Mouse (Mus musculus) erythroblast, embryonic 14.5 days (primary cell): Measurements from ENCODE around the gene Rad51. TPM values are rescaled to one million over a fixed set of nuclear protein-coding genes. Genes with fewer than 3 reads are reported as not detected.

Experiments
- H3K27me3 ChIP-seq: 2 replicates; pipeline ENCODE4 v1.6.1; 2012; ENCODE audit warnings: inconsistent platforms; ENCODE audit not compliant: control insufficient read depth
- H3K36me3 ChIP-seq: 2 replicates; pipeline ENCODE4 v1.6.1; 2012; ENCODE audit warnings: mild to moderate bottlenecking, inconsistent platforms; ENCODE audit not compliant: control insufficient read depth
- H3K4me1 ChIP-seq: 2 replicates; pipeline ENCODE4 v1.6.1; 2012; ENCODE audit warnings: inconsistent platforms; ENCODE audit not compliant: control insufficient read depth
- H3K4me3 ChIP-seq: replicated peaks from 2 replicates; pipeline ENCODE3; 2012; ENCODE audit warnings: moderate library complexity, mild to moderate bottlenecking, inconsistent platforms
- H3K9me3 ChIP-seq: 2 replicates; pipeline ENCODE4 v1.6.1; 2012; ENCODE audit warnings: low read length, inconsistent platforms, mixed read lengths; ENCODE audit not compliant: control insufficient read depth
- GATA1 ChIP-seq: IDR thresholded peaks from 2 replicates; pipeline ENCODE4 v1.6.1; 2012; ENCODE audit warnings: low read length, inconsistent platforms, mixed read lengths
- TAL1 ChIP-seq: IDR thresholded peaks from 3 replicates; pipeline ENCODE4 v1.6.1; 2012; ENCODE audit warnings: low read length, inconsistent platforms, mixed read lengths
- polyA plus RNA-seq: library from polyadenylated mRNA; stranded (reverse); fragments of >175 nt; gene quantifications from 2 replicates; pipeline ENCODE4 v1.2.3, GENCODE M21; 2012

Gene Rad51
- polyA plus RNA-seq, 1 experiment = 4.3 TPM

GRCm38 (mm10) chr2:119157836-119158235 is 45.2 kb downstream of the Rad51 start:
- peaks cover 53% of the 10 kb centered on the region for H3K4me1 ChIP-seq
- peaks cover 13% of the 10 kb centered on the region for H3K27me3 ChIP-seq
- peak overlapping the region; percentile 79 for H3K4me3 ChIP-seq
- H3K36me3 ChIP-seq = peaks cover 20% of the 10 kb centered on the region
- TF ChIP-seq TAL1 (no peak), GATA1 (no peak)
- no peaks in the 10 kb centered on the region for H3K9me3 ChIP-seq

DNA sequence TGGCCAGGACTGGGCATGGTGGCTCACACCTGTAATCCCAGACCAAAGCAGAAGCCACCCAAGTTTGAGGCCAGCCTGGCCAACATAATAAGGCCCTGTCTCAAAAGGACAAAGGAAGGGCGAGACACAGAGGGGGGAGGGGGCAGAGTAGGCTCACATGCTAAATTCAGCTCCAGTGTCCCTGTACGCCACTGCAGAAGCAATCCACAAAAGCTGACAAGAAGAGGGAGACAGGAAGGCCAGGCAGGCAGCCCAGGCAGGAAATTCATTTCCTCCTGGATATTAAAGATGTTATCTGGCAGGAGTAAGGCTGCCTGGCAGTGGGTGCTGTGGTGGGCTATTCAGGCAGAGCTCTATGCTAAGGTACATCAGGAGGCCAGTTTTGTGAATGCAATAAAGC is 48.7 kb downstream of the Rad51 start:
- no peak overlapping the region for H3K4me3 ChIP-seq
- H3K36me3 ChIP-seq = no peaks in the 10 kb centered on the region; the same call in 1 of the 2 replicates
- TF ChIP-seq TAL1 (no peak), GATA1 (no peak)
- peaks cover 3% of the 10 kb centered on the region for H3K9me3 ChIP-seq
- peaks cover 37% of the 10 kb centered on the region for H3K27me3 ChIP-seq
- H3K4me1 ChIP-seq = peaks cover 32% of the 10 kb centered on the region

- Histone ChIP-seq H3K27me3 (peaks cover 55% of the 10 kb centered on the region), H3K4me1 (peaks cover 38% of the 10 kb centered on the region), H3K36me3 (no peaks in the 10 kb centered on the region), H3K9me3 (peaks cover 6% of the 10 kb centered on the region), H3K4me3 (peak overlapping the region; percentile 2)
- TF ChIP-seq TAL1 (no peak), GATA1 (no peak)
Observed at GRCm38 (mm10) chr2:119163135-119163534, 50.5 kb downstream of the Rad51 start.

GRCm38 (mm10) chr2:119163999-119164398 is 51.4 kb downstream of the Rad51 start:
- H3K36me3 ChIP-seq = no peaks in the 10 kb centered on the region
- TF ChIP-seq GATA1 (no peak), TAL1 (no peak)
- H3K4me1 ChIP-seq = peaks cover 38% of the 10 kb centered on the region
- no peak overlapping the region for H3K4me3 ChIP-seq
- H3K9me3 ChIP-seq = peaks cover 6% of the 10 kb centered on the region
- peaks cover 63% of the 10 kb centered on the region for H3K27me3 ChIP-seq

- peaks cover 72% of the 10 kb centered on the region for H3K27me3 ChIP-seq
- TF ChIP-seq GATA1 = no peak
- no peak for TF ChIP-seq TAL1
- no peak overlapping the region for H3K4me3 ChIP-seq
- no peaks in the 10 kb centered on the region for H3K36me3 ChIP-seq
- H3K4me1 ChIP-seq = peaks cover 38% of the 10 kb centered on the region
- peaks cover 6% of the 10 kb centered on the region for H3K9me3 ChIP-seq
Observed at GRCm38 (mm10) chr2:119165401-119165800, 52.8 kb downstream of the Rad51 start.

- H3K4me1 ChIP-seq = peaks cover 35% of the 10 kb centered on the region
Observed at GRCm38 (mm10) chr2:119166901-119167865, 54.6 kb downstream of the Rad51 start, which contains the start of gene Gchfr. TSS of gene Gchfr (plus strand) at chr2:119167773.

GRCm38 (mm10) chr2:119167866-119168256 is 55.3 kb downstream of the Rad51 start:
- Histone ChIP-seq H3K4me1 (peaks cover 35% of the 10 kb centered on the region), H3K4me3 (peak overlapping the region; percentile 67), H3K27me3 (peaks cover 61% of the 10 kb centered on the region), H3K9me3 (peaks cover 6% of the 10 kb centered on the region), H3K36me3 (peaks cover 6% of the 10 kb centered on the region)
- no peak for TF ChIP-seq GATA1
- TF ChIP-seq TAL1 = no peak

More at GRCm38 (mm10) chr2:119166901-119167865, 54.6 kb downstream of the Rad51 start, which contains the start of gene Gchfr:
- peaks cover 5% of the 10 kb centered on the region for H3K36me3 ChIP-seq
- H3K27me3 ChIP-seq = peaks cover 61% of the 10 kb centered on the region
- H3K4me3 ChIP-seq = peak within 1 kb of the TSS; percentile 67
- peaks cover 6% of the 10 kb centered on the region for H3K9me3 ChIP-seq
- TF ChIP-seq TAL1 (no peak), GATA1 (no peak)

- H3K27me3 ChIP-seq = peaks cover 47% of the 10 kb centered on the region
- TF ChIP-seq GATA1 = no peak
- no peak for TF ChIP-seq TAL1
Observed at GRCm38 (mm10) chr2:119170282-119170681, 57.7 kb downstream of the Rad51 start.

GRCm38 (mm10) chr2:119171574-119171973 is 59.0 kb downstream of the Rad51 start:
- H3K4me1 ChIP-seq = peaks cover 40% of the 10 kb centered on the region
- no peak overlapping the region for H3K4me3 ChIP-seq

More at GRCm38 (mm10) chr2:119170282-119170681, 57.7 kb downstream of the Rad51 start:
- Histone ChIP-seq H3K4me3 (no peak overlapping the region), H3K9me3 (peaks cover 6% of the 10 kb centered on the region), H3K4me1 (peaks cover 40% of the 10 kb centered on the region), H3K36me3 (peaks cover 6% of the 10 kb centered on the region)

More at GRCm38 (mm10) chr2:119171574-119171973, 59.0 kb downstream of the Rad51 start:
- TF ChIP-seq TAL1 (no peak), GATA1 (no peak)
- H3K27me3 ChIP-seq = peaks cover 34% of the 10 kb centered on the region
- peaks cover 3% of the 10 kb centered on the region; the same call in 1 of the 2 replicates for H3K9me3 ChIP-seq
- H3K36me3 ChIP-seq = peaks cover 6% of the 10 kb centered on the region
